Mouse (Mus musculus): ENCODE data around the gene Gm5796. TPM values are rescaled to one million over a fixed set of nuclear protein-coding genes. Genes with fewer than 3 reads are reported as not detected.
"Not testable (repeated sequence)": the region's sequence is repeated elsewhere in the genome, so short reads cannot be mapped to it uniquely, and the experiment has no call there.

Gm5796 gene
- 0.13 TPM in 1 of 2 replicates, not detected in the other for polyA plus RNA-seq (2015; fragmentation: Nextera tagmentation; extraction: Ambion mirVana)

DNA sequence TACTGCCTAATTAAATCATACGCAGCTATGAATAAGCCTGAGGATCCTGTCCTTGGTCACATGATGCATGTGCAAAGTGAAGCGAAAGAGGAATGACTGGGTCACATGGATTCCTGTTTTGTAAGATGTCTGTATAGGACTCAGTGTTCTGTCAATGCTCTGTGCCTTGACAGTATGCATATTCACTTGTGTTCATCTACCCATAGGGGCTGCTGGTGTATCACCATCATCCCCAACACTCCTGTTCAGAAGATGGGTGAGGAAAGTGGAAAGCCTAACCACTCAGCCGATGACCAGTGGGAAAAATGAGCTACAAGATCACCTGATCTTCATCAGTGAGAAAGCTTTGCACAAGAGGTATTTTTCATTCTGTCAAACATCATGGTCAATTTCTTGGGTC lies at the start of gene Gm5796:
TSS of gene Gm5796 (plus strand) at position 301 of the 400 bp plus-strand sequence.
- H3K27ac ChIP-seq (ENCODE audit: low read length); H3K9ac ChIP-seq (ENCODE audit: low read depth, low read length); H3K9me3 ChIP-seq (ENCODE audit: control insufficient read depth, low read length); H3K4me1 ChIP-seq (ENCODE audit: control insufficient read depth, insufficient read depth, low read length); ATAC-seq; H3K4me2 ChIP-seq (ENCODE audit: low read depth, low read length); H3K36me3 ChIP-seq (ENCODE audit: control insufficient read depth, insufficient read depth, low read length); H3K4me3 ChIP-seq (ENCODE audit: low read length); H3K27me3 ChIP-seq (replicated peaks; ENCODE audit: control insufficient read depth, insufficient read depth, low read length): not testable (repeated sequence)
- WGBS = no CpG with 5 or more reads among the region's 3 CpGs

GRCm38 (mm10) chr14:3998094-3998493 lies 25.6 kb upstream of the Gm5796 start, which contains the start of gene Gm3099:
Gene Gm3099, plus strand, starts transcription at chr14:3998394.
- H3K9ac ChIP-seq (ENCODE audit: low read depth, low read length); H3K36me3 ChIP-seq (ENCODE audit: control insufficient read depth, insufficient read depth, low read length); H3K27me3 ChIP-seq (replicated peaks; ENCODE audit: control insufficient read depth, insufficient read depth, low read length); H3K27ac ChIP-seq (ENCODE audit: low read length); H3K4me1 ChIP-seq (ENCODE audit: control insufficient read depth, insufficient read depth, low read length); ATAC-seq; H3K9me3 ChIP-seq (ENCODE audit: control insufficient read depth, low read length); H3K4me3 ChIP-seq (ENCODE audit: low read length); H3K4me2 ChIP-seq (ENCODE audit: low read depth, low read length): not testable (repeated sequence)
- WGBS = 88% methylated on average over 1 of the region's 3 CpGs

DNA sequence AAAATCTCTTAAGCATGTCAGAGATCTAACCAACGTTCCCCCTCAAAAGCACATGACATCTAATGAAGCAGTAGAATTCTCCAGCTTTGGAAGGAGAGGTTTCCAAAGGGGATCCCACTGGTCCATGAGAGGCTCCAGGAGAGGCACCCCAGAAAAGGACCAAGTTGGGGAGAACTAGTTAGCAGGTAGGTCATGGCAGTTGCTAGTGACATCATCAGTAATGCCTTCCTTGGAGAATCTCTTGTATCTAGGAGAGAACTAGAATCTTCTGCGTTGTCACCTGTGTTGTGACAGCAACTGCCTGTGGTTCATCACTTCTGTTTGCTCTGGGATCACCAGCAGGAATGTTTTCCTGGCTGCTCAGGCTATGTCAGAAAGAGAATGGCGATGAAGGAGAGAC lies 60.1 kb downstream of the Gm5796 start, which contains the start of gene Gm3115:
TSS of gene Gm3115 (plus strand) at position 301 of the 400 bp plus-strand sequence.
- H3K4me1 ChIP-seq (ENCODE audit: control insufficient read depth, insufficient read depth, low read length); ATAC-seq; H3K4me2 ChIP-seq (ENCODE audit: low read depth, low read length); H3K36me3 ChIP-seq (ENCODE audit: control insufficient read depth, insufficient read depth, low read length); H3K27ac ChIP-seq (ENCODE audit: low read length); H3K27me3 ChIP-seq (replicated peaks; ENCODE audit: control insufficient read depth, insufficient read depth, low read length); H3K9me3 ChIP-seq (ENCODE audit: control insufficient read depth, low read length); H3K9ac ChIP-seq (ENCODE audit: low read depth, low read length); H3K4me3 ChIP-seq (ENCODE audit: low read length): not testable (repeated sequence)
- WGBS = 65% methylated on average over 3 of the region's 3 CpGs

Other genes with a start within 250 kb of the Gm5796 start
- gene Gm3002, start 213.9 kb upstream of the Gm5796 start, polyA plus RNA-seq (2015; fragmentation: Nextera tagmentation; extraction: Ambion mirVana) = not detected in 2 replicates
- not detected in 2 replicates for gene Gm3033, start 177.7 kb upstream of the Gm5796 start, polyA plus RNA-seq (2015; fragmentation: Nextera tagmentation; extraction: Ambion mirVana)
- gene Gm2916, start 139.8 kb upstream of the Gm5796 start, polyA plus RNA-seq (2015; fragmentation: Nextera tagmentation; extraction: Ambion mirVana) = not detected in 2 replicates
- gene Gm3029, start 92.2 kb upstream of the Gm5796 start, polyA plus RNA-seq (2015; fragmentation: Nextera tagmentation; extraction: Ambion mirVana) = not detected in 2 replicates
- gene Gm3095, start 60.4 kb upstream of the Gm5796 start, polyA plus RNA-seq (2015; fragmentation: Nextera tagmentation; extraction: Ambion mirVana) = not detected in 2 replicates
- gene Gm3099, start 25.5 kb upstream of the Gm5796 start, polyA plus RNA-seq (2015; fragmentation: Nextera tagmentation; extraction: Ambion mirVana) = not detected in 2 replicates
- gene Gm3115, start 60.2 kb downstream of the Gm5796 start, polyA plus RNA-seq (2015; fragmentation: Nextera tagmentation; extraction: Ambion mirVana) = not detected in 2 replicates
- gene Gm8108, start 86.6 kb downstream of the Gm5796 start, polyA plus RNA-seq (2015; fragmentation: Nextera tagmentation; extraction: Ambion mirVana) = 0.28 and 0.45 TPM in 2 replicates
- gene Gm3127, start 141.1 kb downstream of the Gm5796 start, polyA plus RNA-seq (2015; fragmentation: Nextera tagmentation; extraction: Ambion mirVana) = not detected in 2 replicates
- gene Gm2974, start 158.6 kb downstream of the Gm5796 start, polyA plus RNA-seq (2015; fragmentation: Nextera tagmentation; extraction: Ambion mirVana) = 0.06 and 0.13 TPM in 2 replicates
- not detected in 2 replicates for gene Gm3138, start 225.7 kb downstream of the Gm5796 start, polyA plus RNA-seq (2015; fragmentation: Nextera tagmentation; extraction: Ambion mirVana)

Data from intestine, embryonic 16.5 days (tissue).